Mouse (Mus musculus): ENCODE measurements at regions not wholly inside any gene's neighbourhood (a gene's known extent, or its start where the extent isn't known, plus 50 kb on each side); places are given as distances from the start of the nearest gene placed in this dataset.

GRCm38 (mm10) chr9:27658001-27658400, 132.6 kb upstream of the Opcml start:
- Histone ChIP-seq H3K36me3 (ENCODE audit: control insufficient read depth, insufficient read depth, low read length) (no peaks in the 10 kb centered on the region), H3K4me2 (ENCODE audit: low read depth, low read length) (no peak overlapping the region), H3K4me3 (ENCODE audit: low read depth, low read length) (no peak overlapping the region), H3K9me3 (ENCODE audit: control insufficient read depth, low read length) (no peaks in the 10 kb centered on the region), H3K27me3 (replicated peaks; ENCODE audit: control insufficient read depth, insufficient read depth, low read length) (no peaks in the 10 kb centered on the region), H3K27ac (replicated peaks; ENCODE audit: low read depth, low read length) (no peak overlapping the region), H3K4me1 (ENCODE audit: control insufficient read depth, insufficient read depth, low read length) (no peaks in the 10 kb centered on the region), H3K9ac (ENCODE audit: low read depth, low read length) (no peak overlapping the region)
- ATAC-seq (ENCODE audit: low read depth): no peak
- WGBS: 92% methylated on average over 1 of the region's 1 CpGs
- DNase-seq (ENCODE audit: low spot score): no peak

- Histone ChIP-seq H3K4me3 (ENCODE audit: low read depth, low read length) (no peak overlapping the region), H3K36me3 (ENCODE audit: control insufficient read depth, insufficient read depth, low read length) (no peaks in the 10 kb centered on the region), H3K4me2 (ENCODE audit: low read depth, low read length) (no peak overlapping the region), H3K27ac (replicated peaks; ENCODE audit: low read depth, low read length) (no peak overlapping the region), H3K4me1 (ENCODE audit: control insufficient read depth, insufficient read depth, low read length) (no peaks in the 10 kb centered on the region), H3K27me3 (replicated peaks; ENCODE audit: control insufficient read depth, insufficient read depth, low read length) (no peaks in the 10 kb centered on the region), H3K9ac (ENCODE audit: low read depth, low read length) (no peak overlapping the region), H3K9me3 (ENCODE audit: control insufficient read depth, low read length) (no peaks in the 10 kb centered on the region)
- no peak for DNase-seq (ENCODE audit: low spot score)
- WGBS: 84% methylated on average over 1 of the region's 1 CpGs
- ATAC-seq (ENCODE audit: low read depth): no peak
These were observed 128.9 kb upstream of the Opcml start for GRCm38 (mm10) chr9:27661431-27662300.

GRCm38 (mm10) chr9:27663230-27663629, 127.3 kb upstream of the Opcml start:
- DNase-seq (ENCODE audit: low spot score): no peak
- H3K4me2 ChIP-seq (ENCODE audit: low read depth, low read length): no peak overlapping the region
- ATAC-seq (ENCODE audit: low read depth): no peak
- no peaks in the 10 kb centered on the region for H3K36me3 ChIP-seq (ENCODE audit: control insufficient read depth, insufficient read depth, low read length)
- no peaks in the 10 kb centered on the region for H3K27me3 ChIP-seq (replicated peaks; ENCODE audit: control insufficient read depth, insufficient read depth, low read length)
- no peak overlapping the region for H3K9ac ChIP-seq (ENCODE audit: low read depth, low read length)
- no peak overlapping the region for H3K27ac ChIP-seq (replicated peaks; ENCODE audit: low read depth, low read length)
- H3K4me3 ChIP-seq (ENCODE audit: low read depth, low read length): no peak overlapping the region
- no peaks in the 10 kb centered on the region for H3K4me1 ChIP-seq (ENCODE audit: control insufficient read depth, insufficient read depth, low read length)
- no peaks in the 10 kb centered on the region for H3K9me3 ChIP-seq (ENCODE audit: control insufficient read depth, low read length)
- WGBS: 89% methylated on average over 1 of the region's 1 CpGs

GRCm38 (mm10) chr9:27665659-27666058, 124.9 kb upstream of the Opcml start:
- H3K27me3 ChIP-seq (replicated peaks; ENCODE audit: control insufficient read depth, insufficient read depth, low read length): no peaks in the 10 kb centered on the region
- ATAC-seq (ENCODE audit: low read depth) (no peak), DNase-seq (ENCODE audit: low spot score) (no peak)
- no peak overlapping the region for H3K4me3 ChIP-seq (ENCODE audit: low read depth, low read length)
- H3K4me2 ChIP-seq (ENCODE audit: low read depth, low read length): no peak overlapping the region
- no peaks in the 10 kb centered on the region for H3K36me3 ChIP-seq (ENCODE audit: control insufficient read depth, insufficient read depth, low read length)
- H3K4me1 ChIP-seq (ENCODE audit: control insufficient read depth, insufficient read depth, low read length): no peaks in the 10 kb centered on the region
- H3K9me3 ChIP-seq (ENCODE audit: control insufficient read depth, low read length): no peaks in the 10 kb centered on the region
- H3K9ac ChIP-seq (ENCODE audit: low read depth, low read length): no peak overlapping the region
- whole genome bisulfite sequencing: 84% methylated on average over 2 of the region's 2 CpGs
- no peak overlapping the region for H3K27ac ChIP-seq (replicated peaks; ENCODE audit: low read depth, low read length)

- no peak overlapping the region for H3K9ac ChIP-seq (ENCODE audit: low read depth, low read length)
- H3K4me1 ChIP-seq (ENCODE audit: control insufficient read depth, insufficient read depth, low read length): no peaks in the 10 kb centered on the region
- no peaks in the 10 kb centered on the region for H3K9me3 ChIP-seq (ENCODE audit: control insufficient read depth, low read length)
- H3K27ac ChIP-seq (replicated peaks; ENCODE audit: low read depth, low read length): no peak overlapping the region
- H3K36me3 ChIP-seq (ENCODE audit: control insufficient read depth, insufficient read depth, low read length): no peaks in the 10 kb centered on the region
- DNase-seq (ENCODE audit: low spot score) (no peak), ATAC-seq (ENCODE audit: low read depth) (no peak)
- 29% methylated on average over 6 of the region's 6 CpGs for WGBS
- no peak overlapping the region for H3K4me3 ChIP-seq (ENCODE audit: low read depth, low read length)
- no peak overlapping the region for H3K4me2 ChIP-seq (ENCODE audit: low read depth, low read length)
- H3K27me3 ChIP-seq (replicated peaks; ENCODE audit: control insufficient read depth, insufficient read depth, low read length): no peaks in the 10 kb centered on the region
These were observed 120.4 kb upstream of the Opcml start for GRCm38 (mm10) chr9:27670032-27670740.

GRCm38 (mm10) chr9:27685325-27685724, 105.2 kb upstream of the Opcml start:
- Histone ChIP-seq H3K27me3 (replicated peaks; ENCODE audit: control insufficient read depth, insufficient read depth, low read length) (no peaks in the 10 kb centered on the region), H3K4me2 (ENCODE audit: low read depth, low read length) (no peak overlapping the region), H3K9me3 (ENCODE audit: control insufficient read depth, low read length) (no peaks in the 10 kb centered on the region), H3K4me1 (ENCODE audit: control insufficient read depth, insufficient read depth, low read length) (no peaks in the 10 kb centered on the region), H3K27ac (replicated peaks; ENCODE audit: low read depth, low read length) (no peak overlapping the region), H3K36me3 (ENCODE audit: control insufficient read depth, insufficient read depth, low read length) (no peaks in the 10 kb centered on the region), H3K4me3 (ENCODE audit: low read depth, low read length) (no peak overlapping the region), H3K9ac (ENCODE audit: low read depth, low read length) (no peak overlapping the region)
- ATAC-seq (ENCODE audit: low read depth) (no peak), DNase-seq (ENCODE audit: low spot score) (no peak)

GRCm38 (mm10) chr9:27691616-27692015, 99.0 kb upstream of the Opcml start:
- Histone ChIP-seq H3K9ac (ENCODE audit: low read depth, low read length) (no peak overlapping the region), H3K4me3 (ENCODE audit: low read depth, low read length) (no peak overlapping the region), H3K27ac (replicated peaks; ENCODE audit: low read depth, low read length) (no peak overlapping the region), H3K9me3 (ENCODE audit: control insufficient read depth, low read length) (no peaks in the 10 kb centered on the region), H3K4me1 (ENCODE audit: control insufficient read depth, insufficient read depth, low read length) (no peaks in the 10 kb centered on the region), H3K4me2 (ENCODE audit: low read depth, low read length) (no peak overlapping the region), H3K27me3 (replicated peaks; ENCODE audit: control insufficient read depth, insufficient read depth, low read length) (no peaks in the 10 kb centered on the region), H3K36me3 (ENCODE audit: control insufficient read depth, insufficient read depth, low read length) (no peaks in the 10 kb centered on the region)
- WGBS: 68% methylated on average over 4 of the region's 4 CpGs
- ATAC-seq (ENCODE audit: low read depth) (no peak), DNase-seq (ENCODE audit: low spot score) (no peak)

- H3K9ac ChIP-seq (ENCODE audit: low read depth, low read length): no peak overlapping the region
- no peaks in the 10 kb centered on the region for H3K9me3 ChIP-seq (ENCODE audit: control insufficient read depth, low read length)
- no peaks in the 10 kb centered on the region for H3K27me3 ChIP-seq (replicated peaks; ENCODE audit: control insufficient read depth, insufficient read depth, low read length)
- H3K4me3 ChIP-seq (ENCODE audit: low read depth, low read length): no peak overlapping the region
- H3K36me3 ChIP-seq (ENCODE audit: control insufficient read depth, insufficient read depth, low read length): no peaks in the 10 kb centered on the region
- DNase-seq (ENCODE audit: low spot score): no peak
- H3K27ac ChIP-seq (replicated peaks; ENCODE audit: low read depth, low read length): no peak overlapping the region
- no peaks in the 10 kb centered on the region for H3K4me1 ChIP-seq (ENCODE audit: control insufficient read depth, insufficient read depth, low read length)
- ATAC-seq (ENCODE audit: low read depth): no peak
- 93% methylated on average over 3 of the region's 3 CpGs for WGBS
- H3K4me2 ChIP-seq (ENCODE audit: low read depth, low read length): no peak overlapping the region
These were observed 97.8 kb upstream of the Opcml start for GRCm38 (mm10) chr9:27692751-27693150.

Measured in embryonic facial prominence, embryonic 14.5 days (tissue).